Mouse (Mus musculus): ENCODE results near the gene Thra. TPM values are rescaled to one million over a fixed set of nuclear protein-coding genes. Genes with fewer than 3 reads are reported as not detected.
"Not testable (repeated sequence)": the region's sequence is repeated elsewhere in the genome, so short reads cannot be mapped to it uniquely, and the experiment has no call there.

Thra gene
- polyA plus RNA-seq, 1 experiment: 83.9 TPM

DNA sequence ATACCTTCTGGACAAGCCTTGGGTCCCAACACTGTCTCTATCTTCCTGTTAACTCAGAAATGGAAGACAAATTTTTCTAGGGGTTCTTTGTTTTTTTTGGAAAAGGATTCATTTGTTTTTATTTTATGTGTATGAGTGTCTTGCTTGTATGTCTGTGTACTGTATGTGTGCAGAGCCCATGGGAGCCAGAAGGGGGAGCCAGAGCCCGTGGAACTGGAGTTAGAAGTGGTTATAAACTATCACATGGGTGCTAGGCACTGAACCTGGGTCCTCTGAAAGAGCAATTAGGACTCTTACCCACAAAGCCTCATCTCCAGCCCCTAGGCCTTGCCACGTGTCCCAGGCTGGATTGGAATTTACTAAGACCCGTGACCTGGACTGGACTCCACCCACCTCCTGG lies 6.4 kb upstream of the Thra start:
- TF ChIP-seq CTCF (IDR thresholded peaks at IDR 0.05; ENCODE audit: borderline replicate concordance, insufficient read depth, low read length) (no peak), POLR2A (IDR thresholded peaks at IDR 0.05; ENCODE audit: low read depth, low read length) (no peak)
- Histone ChIP-seq H3K27ac (ENCODE audit: insufficient read depth, low read length) (no peak overlapping the region), H3K4me1 (ENCODE audit: control insufficient read depth, insufficient read depth, low read length) (peaks cover 8% of the 10 kb centered on the region; the same call in 1 of the 2 replicates), H3K4me3 (ENCODE audit: insufficient read depth, low read length) (no peak overlapping the region)

DNA sequence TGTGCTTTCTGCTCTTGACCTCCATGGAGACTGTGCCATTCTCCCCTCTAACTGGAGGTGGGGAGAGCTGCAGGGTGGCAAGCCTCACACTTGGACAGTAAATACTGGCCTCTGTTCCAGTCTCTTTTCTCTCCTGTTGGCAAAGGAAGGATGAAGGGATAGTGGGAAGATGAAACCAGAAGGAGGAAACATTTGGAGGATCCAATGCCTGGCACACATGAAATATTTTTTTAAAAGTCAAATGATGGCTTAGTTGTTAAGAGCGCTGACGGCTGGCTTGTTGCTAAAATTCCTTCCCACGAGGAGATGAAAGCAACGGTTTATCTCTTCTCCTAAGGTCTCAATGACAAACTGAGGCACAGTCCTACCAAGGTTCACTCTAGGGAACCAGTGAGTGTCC lies 5.3 kb upstream of the Thra start:
- Histone ChIP-seq H3K4me1 (ENCODE audit: control insufficient read depth, insufficient read depth, low read length) (peaks cover 8% of the 10 kb centered on the region; the same call in 1 of the 2 replicates), H3K4me3 (ENCODE audit: insufficient read depth, low read length) (no peak overlapping the region), H3K27ac (ENCODE audit: insufficient read depth, low read length) (no peak overlapping the region)
- TF ChIP-seq POLR2A (IDR thresholded peaks at IDR 0.05; ENCODE audit: low read depth, low read length): no peak

GRCm38 (mm10) chr11:98736176-98736575 lies 4.3 kb upstream of the Thra start:
- H3K27ac ChIP-seq (ENCODE audit: insufficient read depth, low read length): no peak overlapping the region
- H3K4me3 ChIP-seq (ENCODE audit: insufficient read depth, low read length): no peak overlapping the region
- H3K4me1 ChIP-seq (ENCODE audit: control insufficient read depth, insufficient read depth, low read length): peaks cover 5% of the 10 kb centered on the region
- no peak for TF ChIP-seq POLR2A (IDR thresholded peaks at IDR 0.05; ENCODE audit: low read depth, low read length)
- no peak for TF ChIP-seq CTCF (IDR thresholded peaks at IDR 0.05; ENCODE audit: borderline replicate concordance, insufficient read depth, low read length)

GRCm38 (mm10) chr11:98737220-98737619 lies 3.2 kb upstream of the Thra start:
- H3K4me3 ChIP-seq (ENCODE audit: insufficient read depth, low read length); H3K27ac ChIP-seq (ENCODE audit: insufficient read depth, low read length); H3K4me1 ChIP-seq (ENCODE audit: control insufficient read depth, insufficient read depth, low read length): not testable (repeated sequence)

DNA sequence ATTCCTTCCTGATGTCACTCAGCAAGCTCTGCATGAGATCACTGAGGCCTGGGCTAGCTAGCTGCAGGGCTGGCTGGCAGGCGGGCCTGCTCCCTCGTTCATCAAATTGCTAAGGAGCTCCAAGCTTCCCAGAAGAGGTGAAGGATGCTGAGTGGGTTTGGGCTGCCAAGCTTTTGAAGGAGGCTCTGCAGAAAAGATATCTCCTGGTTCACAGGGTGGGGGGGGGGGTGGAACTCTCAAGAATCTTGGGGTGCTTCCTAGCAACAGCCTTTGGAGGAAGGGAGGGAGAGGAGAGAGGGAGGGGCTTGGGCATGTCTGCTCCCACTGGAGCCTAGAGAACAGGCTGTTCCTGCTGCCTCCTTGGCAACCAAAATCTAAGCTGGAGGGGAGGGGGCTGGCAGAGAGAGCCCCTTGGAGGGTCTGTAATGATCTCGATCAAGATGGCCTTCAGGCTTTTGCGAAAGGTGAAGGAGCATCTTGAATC lies 2.0 kb upstream of the Thra start:
- H3K4me3 ChIP-seq (ENCODE audit: insufficient read depth, low read length): no peak overlapping the region
- no peak overlapping the region for H3K27ac ChIP-seq (ENCODE audit: insufficient read depth, low read length)
- peaks cover 5% of the 10 kb centered on the region; the same call in 1 of the 2 replicates for H3K4me1 ChIP-seq (ENCODE audit: control insufficient read depth, insufficient read depth, low read length)
- TF ChIP-seq POLR2A (IDR thresholded peaks at IDR 0.05; ENCODE audit: low read depth, low read length) (no peak), CTCF (IDR thresholded peaks at IDR 0.05; ENCODE audit: borderline replicate concordance, insufficient read depth, low read length) (no peak)

GRCm38 (mm10) chr11:98738925-98739324 lies 1.5 kb upstream of the Thra start:
- no peak overlapping the region for H3K4me3 ChIP-seq (ENCODE audit: insufficient read depth, low read length)
- TF ChIP-seq POLR2A (IDR thresholded peaks at IDR 0.05; ENCODE audit: low read depth, low read length) (no peak), CTCF (IDR thresholded peaks at IDR 0.05; ENCODE audit: borderline replicate concordance, insufficient read depth, low read length) (no peak)
- no peak overlapping the region for H3K27ac ChIP-seq (ENCODE audit: insufficient read depth, low read length)
- peaks cover 5% of the 10 kb centered on the region; the same call in 1 of the 2 replicates for H3K4me1 ChIP-seq (ENCODE audit: control insufficient read depth, insufficient read depth, low read length)

- TF ChIP-seq POLR2A (IDR thresholded peaks at IDR 0.05; ENCODE audit: low read depth, low read length) (no peak), CTCF (IDR thresholded peaks at IDR 0.05; ENCODE audit: borderline replicate concordance, insufficient read depth, low read length) (no peak)
- no peak overlapping the region; the same call in 1 of the 2 replicates for H3K27ac ChIP-seq (ENCODE audit: insufficient read depth, low read length)
- H3K4me3 ChIP-seq (ENCODE audit: insufficient read depth, low read length): peak overlapping the region; percentile 54; the same call in 1 of the 2 replicates
- peaks cover 5% of the 10 kb centered on the region; the same call in 1 of the 2 replicates for H3K4me1 ChIP-seq (ENCODE audit: control insufficient read depth, insufficient read depth, low read length)
Observed at GRCm38 (mm10) chr11:98740026-98740392, 429 bp upstream of the Thra start.

- peak overlapping the region; percentile 54 for H3K4me3 ChIP-seq (ENCODE audit: insufficient read depth, low read length)
- TF ChIP-seq POLR2A (IDR thresholded peaks at IDR 0.05; ENCODE audit: low read depth, low read length) (0 out of 2 replicates have a peak, but pooled peaks have one; percentile 34), CTCF (IDR thresholded peaks at IDR 0.05; ENCODE audit: borderline replicate concordance, insufficient read depth, low read length) (no peak)
- H3K4me1 ChIP-seq (ENCODE audit: control insufficient read depth, insufficient read depth, low read length): peaks cover 5% of the 10 kb centered on the region; the same call in 1 of the 2 replicates
- peak overlapping the region; percentile 38; the same call in 1 of the 2 replicates for H3K27ac ChIP-seq (ENCODE audit: insufficient read depth, low read length)
Observed at GRCm38 (mm10) chr11:98741051-98741620, 698 bp downstream of the Thra start.

GRCm38 (mm10) chr11:98741622-98742396 lies 1.4 kb downstream of the Thra start:
- TF ChIP-seq POLR2A (IDR thresholded peaks at IDR 0.05; ENCODE audit: low read depth, low read length) (no peak), CTCF (IDR thresholded peaks at IDR 0.05; ENCODE audit: borderline replicate concordance, insufficient read depth, low read length) (no peak)
- H3K4me1 ChIP-seq (ENCODE audit: control insufficient read depth, insufficient read depth, low read length): peaks cover 7% of the 10 kb centered on the region; the same call in 1 of the 2 replicates
- peak overlapping the region; percentile 90 for H3K4me3 ChIP-seq (ENCODE audit: insufficient read depth, low read length)
- peak overlapping the region; percentile 68 for H3K27ac ChIP-seq (ENCODE audit: insufficient read depth, low read length)
